Mouse (Mus musculus): ENCODE results near the gene Slc25a51.

GRCm38 (mm10) chr4:45407703-45408334, 747 bp downstream of the Slc25a51 start:
- TF ChIP-seq GATA1 (IDR thresholded peaks at IDR 0.05; ENCODE audit: low read length): no peak
- TF ChIP-seq TAL1 (IDR thresholded peaks at IDR 0.05; ENCODE audit: low read length): no peak
